Mouse (Mus musculus) neural tube, embryonic 12.5 days (tissue): Measurements from ENCODE around the gene Ssh1. TPM values are rescaled to one million over a fixed set of nuclear protein-coding genes. Genes with fewer than 3 reads are reported as not detected.
A peak's percentile ranks its signal among the peaks of the same experiment; 100 is the strongest.

Source experiments
- ATAC-seq: fragments of 200-750 bp; cut with Nextera tagmentation; 2 replicates; pipeline ENCODE4 v1.8.0; 2017; ENCODE audit warnings: low read depth, mild to moderate bottlenecking, moderate TSS enrichment, moderate library complexity; ENCODE audit not compliant: low FRiP score
- H3K27ac ChIP-seq: fragments of 300-500 bp; sonication (generic); 2 replicates; pipeline ENCODE4 v1.5.1; 2016
- H3K27me3 ChIP-seq: fragments of 300-500 bp; sonication (generic); replicated peaks from 2 replicates; pipeline ENCODE4 v1.6.1; 2016; ENCODE audit warnings: mild to moderate bottlenecking
- H3K36me3 ChIP-seq: fragments of 300-500 bp; sonication (generic); 2 replicates; pipeline ENCODE4 v1.6.1; 2016; ENCODE audit warnings: mild to moderate bottlenecking
- H3K4me1 ChIP-seq: fragments of 300-500 bp; sonication (generic); 2 replicates; pipeline ENCODE4 v1.6.1; 2016
- H3K4me2 ChIP-seq: fragments of 300-500 bp; sonication (generic); replicated peaks from 2 replicates; pipeline ENCODE4 v1.6.1; 2016; ENCODE audit warnings: mild to moderate bottlenecking
- H3K4me3 ChIP-seq: fragments of 300-500 bp; sonication (generic); 2 replicates; pipeline ENCODE4 v1.5.1; 2016
- H3K9ac ChIP-seq: fragments of 300-500 bp; sonication (generic); 2 replicates; pipeline ENCODE4 v1.6.1; 2016; ENCODE audit warnings: mild to moderate bottlenecking
- H3K9me3 ChIP-seq: fragments of 300-500 bp; sonication (generic); 2 replicates; pipeline ENCODE4 v1.6.1; 2016; ENCODE audit warnings: mild to moderate bottlenecking
- WGBS: fragments of 180-500 bp; shearing (Covaris S2); methylation state at CpG from one replicate; pipeline ENCODE4 v1.1.7; 2016; 5-methylcytosine and 5-hydroxymethylcytosine counted together
- polyA plus RNA-seq: library from polyadenylated mRNA; unstranded; fragments of >200 nt; fragmentation: Nextera tagmentation; extraction: Ambion mirVana; gene quantifications from 2 replicates; pipeline ENCODE4 v1.2.1, GENCODE M21; 2016

Gene Ssh1
- polyA plus RNA-seq, 1 experiment from 2014 or later = 21.0 TPM

- WGBS = 88% methylated on average over 18 of the region's 18 CpGs
- Histone ChIP-seq H3K4me2 (no peak overlapping the region), H3K36me3 (0 out of 2 replicates have a peak, but pooled peaks cover under 1% of the 10 kb centered on the region), H3K27ac (no peak overlapping the region), H3K27me3 (no peaks in the 10 kb centered on the region), H3K4me3 (no peak overlapping the region), H3K4me1 (peaks cover 46% of the 10 kb centered on the region), H3K9me3 (no peaks in the 10 kb centered on the region), H3K9ac (no peak overlapping the region)
- no peak for ATAC-seq
Observed at GRCm38 (mm10) chr5:113890874-113891273, 102.8 kb downstream of the Ssh1 start.

GRCm38 (mm10) chr5:113889912-113890311 is 103.8 kb downstream of the Ssh1 start:
- 0 out of 2 replicates have a peak overlapping the region, but pooled peaks have one; percentile 16 for H3K4me2 ChIP-seq
- no peaks in the 10 kb centered on the region for H3K9me3 ChIP-seq
- H3K4me3 ChIP-seq = no peak overlapping the region
- H3K36me3 ChIP-seq = no peaks in the 10 kb centered on the region
- no peaks in the 10 kb centered on the region for H3K27me3 ChIP-seq
- no peak overlapping the region for H3K9ac ChIP-seq
- no peak for ATAC-seq
- peaks cover 54% of the 10 kb centered on the region for H3K4me1 ChIP-seq
- 51% methylated on average over 4 of the region's 4 CpGs for WGBS
- H3K27ac ChIP-seq = no peak overlapping the region

GRCm38 (mm10) chr5:113889181-113889906 is 104.3 kb downstream of the Ssh1 start:
- WGBS = 37% methylated on average over 19 of the region's 19 CpGs
- Histone ChIP-seq H3K9me3 (no peaks in the 10 kb centered on the region), H3K4me3 (no peak overlapping the region), H3K4me2 (peak overlapping the region; percentile 16; the same call in 1 of the 2 replicates), H3K4me1 (peaks cover 55% of the 10 kb centered on the region), H3K27ac (0 out of 2 replicates have a peak overlapping the region, but pooled peaks have one; percentile 26), H3K27me3 (no peaks in the 10 kb centered on the region), H3K9ac (no peak overlapping the region; the same call in 1 of the 2 replicates), H3K36me3 (no peaks in the 10 kb centered on the region)
- ATAC-seq = no peak

GRCm38 (mm10) chr5:113888186-113888795 is 105.4 kb downstream of the Ssh1 start:
- 89% methylated on average over 5 of the region's 5 CpGs for WGBS
- H3K27me3 ChIP-seq = no peaks in the 10 kb centered on the region
- no peak for ATAC-seq
- no peak overlapping the region for H3K4me3 ChIP-seq
- H3K4me1 ChIP-seq = peaks cover 64% of the 10 kb centered on the region
- H3K9me3 ChIP-seq = no peaks in the 10 kb centered on the region
- no peak overlapping the region for H3K9ac ChIP-seq
- no peaks in the 10 kb centered on the region for H3K36me3 ChIP-seq
- H3K27ac ChIP-seq = no peak overlapping the region
- no peak overlapping the region for H3K4me2 ChIP-seq

- Histone ChIP-seq H3K27me3 (no peaks in the 10 kb centered on the region), H3K9me3 (no peaks in the 10 kb centered on the region), H3K27ac (no peak overlapping the region), H3K4me3 (no peak overlapping the region), H3K4me1 (peaks cover 76% of the 10 kb centered on the region), H3K36me3 (0 out of 2 replicates have a peak, but pooled peaks cover under 1% of the 10 kb centered on the region), H3K4me2 (no peak overlapping the region), H3K9ac (no peak overlapping the region)
- WGBS = 74% methylated on average over 11 of the region's 11 CpGs
- no peak for ATAC-seq
Observed at GRCm38 (mm10) chr5:113887132-113887531, 106.6 kb downstream of the Ssh1 start.

Other genes starting within 250 kb of the Ssh1 start
- gene Sart3, start 221.4 kb downstream of the Ssh1 start, polyA plus RNA-seq = 66.2 and 69.1 TPM in 2 replicates
- 101 and 105 TPM in 2 replicates for gene Iscu, start 221.1 kb downstream of the Ssh1 start, polyA plus RNA-seq
- 39.3 and 43.8 TPM in 2 replicates for gene Tmem119, start 193.4 kb downstream of the Ssh1 start, polyA plus RNA-seq
- 1.5 and 2.3 TPM in 2 replicates for gene Selplg, start 161.2 kb downstream of the Ssh1 start, polyA plus RNA-seq
- gene Coro1c, start 85.1 kb downstream of the Ssh1 start, polyA plus RNA-seq = 259 and 292 TPM in 2 replicates
- not detected in 2 replicates for gene Dao, start 9.8 kb upstream of the Ssh1 start, polyA plus RNA-seq
- gene Usp30, start 71.6 kb upstream of the Ssh1 start, polyA plus RNA-seq = 15.5 and 18.4 TPM in 2 replicates
- gene Svop, start 97.7 kb upstream of the Ssh1 start, polyA plus RNA-seq = 59.8 and 63.9 TPM in 2 replicates
- 10.7 and 10.9 TPM in 2 replicates for gene Alkbh2, start 134.3 kb upstream of the Ssh1 start, polyA plus RNA-seq
- gene Ung, start 136.5 kb upstream of the Ssh1 start, polyA plus RNA-seq = 25.2 and 25.8 TPM in 2 replicates
- 0.80 and 1.8 TPM in 2 replicates for gene Acacb, start 152.6 kb upstream of the Ssh1 start, polyA plus RNA-seq